Mouse (Mus musculus): ENCODE data around the gene Btaf1.

The Btaf1 gene

GRCm38 (mm10) chr19:37025839-37026319 lies 100.0 kb downstream of the Btaf1 start:
- no peak for DNase-seq

DNA sequence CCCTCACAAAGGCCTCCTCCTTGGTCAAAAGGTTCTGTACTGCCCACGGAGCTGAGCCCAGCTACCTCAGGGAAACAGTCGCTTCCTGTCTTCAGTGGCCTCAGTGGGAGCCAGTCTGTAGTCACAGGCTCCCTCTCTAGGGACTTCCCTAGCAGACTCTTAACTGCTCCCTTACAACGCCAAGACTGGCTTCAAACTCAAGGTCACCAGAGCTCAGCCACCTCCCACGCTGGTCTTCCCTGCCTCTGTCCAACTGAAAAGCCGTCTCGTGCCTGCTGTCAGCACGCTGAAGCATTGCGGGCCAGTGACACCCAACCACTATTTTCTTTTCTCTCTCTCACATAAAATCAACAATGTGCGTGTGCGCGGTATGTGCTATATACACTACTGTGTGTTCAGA lies 100.5 kb downstream of the Btaf1 start:
- DNase-seq: no peak

GRCm38 (mm10) chr19:37029771-37030170 lies 103.9 kb downstream of the Btaf1 start:
- no peak for DNase-seq

- DNase-seq: no peak
These were observed 105.6 kb downstream of the Btaf1 start for GRCm38 (mm10) chr19:37031446-37031845.

GRCm38 (mm10) chr19:37032364-37032763 lies 106.5 kb downstream of the Btaf1 start:
- no peak for DNase-seq

DNA sequence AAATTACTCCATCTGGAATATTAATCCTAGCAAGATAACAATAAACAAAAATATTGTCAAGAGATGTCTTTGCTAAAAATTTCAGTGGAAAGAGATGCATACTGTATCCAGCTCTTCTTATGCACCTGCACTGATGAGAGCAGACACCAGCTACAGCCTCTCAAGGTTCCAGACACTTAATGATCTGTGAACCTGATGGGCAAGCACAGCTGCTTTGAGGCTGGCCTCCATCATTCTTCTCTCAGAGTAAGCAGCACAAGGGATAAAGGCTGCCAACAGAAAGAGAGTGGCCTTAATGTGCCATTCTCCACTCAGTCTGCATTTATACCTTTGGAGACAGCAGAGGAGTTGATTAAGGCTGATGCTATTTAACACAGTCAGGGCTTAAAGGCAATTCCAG lies 115.0 kb downstream of the Btaf1 start:
- no peak for DNase-seq

DNA sequence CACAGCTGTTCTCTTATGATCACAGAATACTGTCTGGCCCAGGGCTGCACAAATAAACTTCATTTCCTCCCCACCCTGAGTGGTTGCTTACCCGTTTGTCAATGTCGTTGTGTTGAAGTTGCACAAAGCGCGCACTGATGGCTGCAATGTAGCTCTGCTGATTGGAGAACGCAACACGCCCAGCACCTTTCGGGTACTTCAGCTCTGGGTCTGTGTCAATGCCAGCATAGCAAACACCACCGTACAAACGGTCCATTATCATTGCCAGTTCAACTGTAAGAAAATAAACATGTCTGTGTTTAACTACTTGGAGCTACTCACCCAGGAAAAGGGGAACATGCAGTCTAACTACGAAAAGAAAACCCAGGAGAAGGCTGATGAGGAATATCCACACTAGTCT lies 118.6 kb downstream of the Btaf1 start:
- no peak for DNase-seq

- no peak for DNase-seq
These were observed 122.6 kb downstream of the Btaf1 start for GRCm38 (mm10) chr19:37048507-37048906.

DNA sequence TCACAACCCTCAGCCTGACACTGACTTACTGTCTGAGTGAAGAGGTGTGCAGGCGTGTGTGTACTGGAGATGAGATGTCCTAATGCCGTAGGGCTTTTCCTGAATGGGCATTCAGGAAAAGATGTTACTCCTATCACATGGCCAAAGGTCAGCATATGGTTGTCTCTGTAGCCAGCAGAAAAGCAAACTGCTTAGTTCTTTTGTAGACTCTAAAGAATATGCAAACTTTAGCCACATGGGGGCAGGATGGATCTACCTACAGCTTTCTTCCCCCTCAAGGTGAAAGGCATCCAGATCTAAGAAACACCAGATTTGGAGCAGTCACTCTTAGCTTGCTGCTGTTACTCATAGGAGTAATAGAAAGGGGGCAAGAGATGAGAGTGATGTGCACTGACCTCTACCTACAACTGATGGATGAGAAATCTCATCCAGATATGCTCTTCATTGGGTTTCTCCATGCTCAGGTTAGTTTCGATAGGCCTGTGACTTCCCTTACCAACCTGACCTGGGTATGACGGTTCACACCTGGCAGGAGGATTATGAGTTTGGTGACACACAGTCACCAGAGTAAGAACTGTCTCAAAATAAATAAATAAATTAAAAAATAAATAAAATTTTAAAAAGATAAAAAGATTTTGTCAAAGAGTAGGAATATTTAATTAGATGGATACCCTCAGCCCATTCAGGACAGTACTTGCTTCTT lies 124.9 kb downstream of the Btaf1 start:
- DNase-seq: peak in 1 of 2 experiments; percentile 67

DNA sequence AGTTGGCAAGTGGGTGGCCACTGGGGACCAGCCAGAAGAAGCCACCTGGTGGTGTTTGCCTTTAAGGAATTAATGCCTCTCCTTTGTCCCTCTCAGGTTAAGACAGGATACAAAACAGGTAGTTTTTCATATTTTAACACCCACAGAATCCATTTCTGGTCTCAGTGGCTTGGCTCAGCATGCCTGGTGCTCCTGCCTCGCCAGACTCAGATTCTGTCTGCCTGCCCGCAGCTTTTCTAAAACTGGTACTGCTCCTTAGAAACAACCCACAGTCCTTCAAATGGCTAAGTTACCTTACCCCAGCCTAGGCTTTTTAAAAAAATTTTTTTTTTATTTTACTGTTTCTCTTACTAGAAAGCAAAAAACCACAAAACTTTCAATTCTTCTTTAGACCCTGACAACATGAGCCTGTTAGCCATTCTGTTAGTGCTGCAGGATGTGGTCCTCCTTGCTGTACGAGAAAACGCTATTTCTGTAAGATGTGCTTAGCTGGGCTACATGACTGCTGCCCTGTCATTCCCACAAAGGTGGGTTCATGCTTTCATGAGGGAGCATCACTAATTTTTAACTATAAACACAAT lies 130.2 kb downstream of the Btaf1 start:
- DNase-seq: no peak

GRCm38 (mm10) chr19:37057161-37057905 lies 131.5 kb downstream of the Btaf1 start:
- no peak for DNase-seq

DNA sequence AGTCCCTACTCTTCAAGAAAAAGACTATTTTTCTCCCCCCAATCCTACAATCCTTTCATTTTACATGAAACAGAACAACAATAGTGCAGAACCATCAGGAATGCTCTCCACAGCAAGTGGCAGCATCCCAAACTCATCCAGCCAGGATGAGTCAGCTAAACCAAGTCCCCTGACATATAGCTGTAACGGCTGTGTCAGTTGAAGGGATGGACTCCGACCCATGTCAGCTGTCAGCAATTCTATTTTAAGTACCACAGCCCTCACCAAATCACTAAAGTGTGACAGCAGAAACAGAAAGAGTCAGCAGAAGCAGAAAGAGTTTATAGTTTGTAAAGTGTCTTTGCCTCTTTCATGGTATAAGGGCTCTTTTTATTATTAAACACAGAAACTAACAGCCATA lies 133.7 kb downstream of the Btaf1 start:
- peak in 1 of 2 experiments; percentile 26 for DNase-seq

- no peak for DNase-seq
These were observed 134.2 kb downstream of the Btaf1 start for GRCm38 (mm10) chr19:37060078-37060477.
